Mouse (Mus musculus) neural tube, embryonic 14.5 days (tissue): ENCODE results near the gene Rps6kl1. TPM values are rescaled to one million over a fixed set of nuclear protein-coding genes. Genes with fewer than 3 reads are reported as not detected.

Experiments
- ATAC-seq: fragments of 200-750 bp; cut with Nextera tagmentation; 2 replicates; pipeline ENCODE4 v1.8.0; 2017; ENCODE audit warnings: low read depth, mild to moderate bottlenecking, moderate TSS enrichment, moderate library complexity
- H3K27ac ChIP-seq: fragments of 300-500 bp; sonication (generic); 2 replicates; pipeline ENCODE4 v1.5.1; 2014; ENCODE audit warnings: low read depth, mild to moderate bottlenecking, control low read depth, low read length, moderate library complexity, mixed read lengths
- H3K27me3 ChIP-seq: fragments of 300-500 bp; sonication (generic); 2 replicates; pipeline ENCODE4 v1.6.1; 2014; ENCODE audit warnings: low read length; ENCODE audit not compliant: control insufficient read depth, insufficient read depth
- H3K36me3 ChIP-seq: fragments of 300-500 bp; sonication (generic); 2 replicates; pipeline ENCODE4 v1.6.1; 2014; ENCODE audit warnings: low read length, mixed read lengths; ENCODE audit not compliant: control insufficient read depth, insufficient read depth
- H3K4me1 ChIP-seq: fragments of 300-500 bp; sonication (generic); 2 replicates; pipeline ENCODE4 v1.6.1; 2014; ENCODE audit warnings: low read length; ENCODE audit not compliant: control insufficient read depth, insufficient read depth
- H3K4me2 ChIP-seq: fragments of 300-500 bp; sonication (generic); 2 replicates; pipeline ENCODE4 v1.6.1; 2014; ENCODE audit warnings: mild to moderate bottlenecking, low read depth, low read length, control low read depth
- H3K4me3 ChIP-seq: fragments of 300-500 bp; sonication (generic); 2 replicates; pipeline ENCODE4 v1.5.1; 2014; ENCODE audit warnings: low read depth, low read length, control low read depth, mixed read lengths
- H3K9ac ChIP-seq: fragments of 300-500 bp; sonication (generic); replicated peaks from 2 replicates; pipeline ENCODE4 v1.6.1; 2014; ENCODE audit warnings: low read depth, mild to moderate bottlenecking, control low read depth, low read length, mixed read lengths
- H3K9me3 ChIP-seq: fragments of 300-500 bp; sonication (generic); 2 replicates; pipeline ENCODE4 v1.6.1; 2016; ENCODE audit warnings: low read length; ENCODE audit not compliant: control insufficient read depth
- WGBS: fragments of 180-500 bp; shearing (Covaris S2); extraction: QIAGEN DNeasy Blood & Tissue Kit; methylation state at CpG from one replicate; pipeline ENCODE4 v1.1.7; 2014; 5-methylcytosine and 5-hydroxymethylcytosine counted together
- polyA plus RNA-seq: library from polyadenylated mRNA; unstranded; fragments of >200 nt; fragmentation: Nextera tagmentation; extraction: Ambion mirVana; gene quantifications from 2 replicates; pipeline ENCODE4 v1.2.1, GENCODE M21; 2014

Rps6kl1 gene
- polyA plus RNA-seq, 1 experiment from 2014 or later: 22.1 TPM

DNA sequence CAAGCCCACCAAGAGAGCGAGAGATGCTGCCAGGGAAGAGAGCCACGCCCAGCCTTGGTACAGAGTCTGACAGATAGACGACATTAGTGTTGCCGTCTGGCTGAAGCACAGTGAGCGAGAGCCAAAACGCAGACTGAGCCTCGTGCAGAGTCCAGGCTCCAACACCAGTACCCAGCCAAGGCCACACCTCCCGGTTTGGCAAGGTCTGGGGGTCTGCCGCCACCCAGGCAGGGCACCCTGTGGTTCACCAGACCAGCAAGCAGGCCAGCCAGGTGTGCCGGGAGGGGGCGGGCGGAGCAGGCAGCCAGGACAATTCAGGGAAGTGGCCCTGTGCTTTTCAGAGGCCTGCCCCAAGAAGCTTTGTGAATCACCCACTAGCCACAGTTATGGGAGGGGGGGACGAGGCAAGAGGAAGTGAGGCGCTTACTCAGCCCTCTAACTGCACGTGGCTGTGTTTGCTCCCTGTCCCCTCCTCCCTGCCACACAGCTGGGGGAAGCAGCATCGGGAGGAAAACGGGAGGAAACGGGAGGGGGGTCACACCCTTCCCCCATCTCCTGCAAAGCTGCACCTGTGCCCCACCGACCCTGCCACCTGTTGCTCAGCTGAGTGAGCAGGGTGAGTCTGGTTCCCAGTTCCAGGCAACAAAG, 41.5 kb upstream of the Rps6kl1 start:
- no peak overlapping the region for H3K4me3 ChIP-seq
- no peaks in the 10 kb centered on the region for H3K9me3 ChIP-seq
- H3K4me2 ChIP-seq: no peak overlapping the region
- H3K27me3 ChIP-seq: no peaks in the 10 kb centered on the region
- no peaks in the 10 kb centered on the region for H3K36me3 ChIP-seq
- ATAC-seq: no peak
- H3K27ac ChIP-seq: no peak overlapping the region
- 0 out of 2 replicates have a peak, but pooled peaks cover 4% of the 10 kb centered on the region for H3K4me1 ChIP-seq
- 30% methylated on average over 19 of the region's 19 CpGs for WGBS
- H3K9ac ChIP-seq: no peak overlapping the region

DNA sequence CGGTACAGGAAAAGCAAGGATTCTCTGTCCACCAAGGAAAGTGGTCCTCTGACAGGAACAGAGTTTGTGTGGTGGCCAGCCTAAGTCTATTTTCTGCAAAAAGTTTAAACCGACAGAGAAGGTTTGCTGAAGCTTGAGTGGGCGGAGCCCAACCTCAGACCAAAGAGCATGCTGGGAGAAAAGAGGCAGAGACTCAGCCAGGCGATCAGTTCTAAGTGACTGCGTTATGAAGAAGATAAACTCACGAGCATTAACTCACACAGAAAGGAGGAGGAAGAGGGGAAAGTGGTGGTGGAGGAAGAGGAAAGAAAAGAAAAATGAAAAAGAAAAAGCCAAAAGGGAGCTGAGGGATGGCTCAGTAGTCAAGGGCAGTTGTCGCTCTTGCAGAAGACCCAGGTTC, 39.2 kb upstream of the Rps6kl1 start:
- Histone ChIP-seq H3K4me1 (0 out of 2 replicates have a peak, but pooled peaks cover 4% of the 10 kb centered on the region), H3K27me3 (no peaks in the 10 kb centered on the region), H3K4me2 (no peak overlapping the region), H3K9me3 (no peaks in the 10 kb centered on the region), H3K4me3 (no peak overlapping the region), H3K9ac (no peak overlapping the region), H3K27ac (no peak overlapping the region), H3K36me3 (no peaks in the 10 kb centered on the region)
- ATAC-seq: no peak
- WGBS: 77% methylated on average over 7 of the region's 7 CpGs

DNA sequence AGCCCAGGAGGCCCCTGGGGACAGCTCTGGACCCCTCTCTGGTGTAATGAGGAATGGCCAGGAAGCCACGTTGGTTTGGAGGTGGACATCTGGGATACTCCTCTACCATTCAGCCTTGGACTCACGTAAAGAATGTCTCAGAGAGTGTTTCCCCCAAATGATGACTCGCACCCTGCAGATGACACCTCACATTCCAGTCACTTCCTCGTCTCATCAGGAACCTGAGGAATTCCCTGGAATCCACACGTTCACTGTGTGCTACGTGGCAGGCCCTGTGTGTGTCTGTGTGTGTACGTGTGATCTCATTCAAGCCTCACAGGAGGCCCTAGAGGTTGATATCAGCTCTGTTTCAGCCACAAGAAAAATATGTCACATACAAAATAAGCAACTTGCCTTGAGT, 35.3 kb upstream of the Rps6kl1 start:
- Histone ChIP-seq H3K4me2 (no peak overlapping the region), H3K4me1 (peaks cover 6% of the 10 kb centered on the region; the same call in 1 of the 2 replicates), H3K27me3 (no peaks in the 10 kb centered on the region), H3K9me3 (no peaks in the 10 kb centered on the region), H3K4me3 (no peak overlapping the region), H3K27ac (no peak overlapping the region), H3K36me3 (no peaks in the 10 kb centered on the region), H3K9ac (no peak overlapping the region)
- no peak for ATAC-seq
- WGBS: 78% methylated on average over 7 of the region's 7 CpGs

DNA sequence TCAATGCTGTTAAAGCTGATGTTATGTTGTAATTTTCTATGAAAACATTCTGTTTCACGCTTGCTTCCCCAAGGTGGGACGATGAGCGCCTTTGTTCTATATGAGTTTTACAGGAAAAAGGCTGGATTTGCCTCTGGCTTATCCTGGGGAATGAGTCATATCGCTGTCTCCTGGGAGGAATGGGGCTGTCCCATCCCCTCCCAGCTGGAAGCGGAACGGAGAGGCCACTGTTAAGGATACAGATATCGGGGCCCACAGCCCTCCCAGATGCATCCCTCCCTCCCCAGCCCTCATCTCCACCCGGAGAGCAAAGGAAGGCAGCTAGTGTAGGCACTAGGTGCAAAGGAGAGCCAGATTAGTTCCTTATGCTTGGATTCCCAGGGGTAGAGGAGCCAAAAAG, 34.7 kb upstream of the Rps6kl1 start:
- no peak overlapping the region for H3K9ac ChIP-seq
- no peaks in the 10 kb centered on the region for H3K9me3 ChIP-seq
- no peak overlapping the region for H3K4me2 ChIP-seq
- ATAC-seq: no peak
- no peaks in the 10 kb centered on the region for H3K36me3 ChIP-seq
- no peaks in the 10 kb centered on the region for H3K27me3 ChIP-seq
- H3K4me3 ChIP-seq: no peak overlapping the region
- H3K27ac ChIP-seq: no peak overlapping the region
- 59% methylated on average over 8 of the region's 8 CpGs for WGBS
- H3K4me1 ChIP-seq: peaks cover 6% of the 10 kb centered on the region; the same call in 1 of the 2 replicates

DNA sequence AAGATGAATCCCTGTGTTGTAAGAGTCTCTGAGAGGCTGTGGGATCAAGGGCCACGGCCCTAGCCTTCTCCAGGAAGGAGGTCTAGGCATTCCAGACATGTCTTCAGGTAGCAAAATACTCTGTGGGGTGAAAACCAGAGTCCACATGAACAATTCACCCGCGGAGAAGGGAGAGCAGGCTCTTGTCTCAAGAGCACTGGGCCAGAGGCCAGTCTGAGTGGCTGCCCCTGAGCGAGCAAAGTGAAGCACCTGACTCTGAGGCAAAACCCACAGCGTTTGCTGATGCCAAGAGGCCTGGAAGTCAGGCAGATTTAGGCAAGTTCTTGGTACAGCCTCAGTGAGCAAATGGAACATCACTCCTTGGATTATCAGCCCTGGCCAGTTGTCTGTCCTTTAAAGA, 33.1 kb upstream of the Rps6kl1 start:
- Histone ChIP-seq H3K27me3 (no peaks in the 10 kb centered on the region), H3K9ac (no peak overlapping the region), H3K27ac (no peak overlapping the region), H3K4me2 (no peak overlapping the region), H3K4me3 (no peak overlapping the region), H3K9me3 (no peaks in the 10 kb centered on the region), H3K4me1 (peaks cover 6% of the 10 kb centered on the region; the same call in 1 of the 2 replicates), H3K36me3 (no peaks in the 10 kb centered on the region)
- ATAC-seq: no peak
- 67% methylated on average over 5 of the region's 5 CpGs for WGBS

DNA sequence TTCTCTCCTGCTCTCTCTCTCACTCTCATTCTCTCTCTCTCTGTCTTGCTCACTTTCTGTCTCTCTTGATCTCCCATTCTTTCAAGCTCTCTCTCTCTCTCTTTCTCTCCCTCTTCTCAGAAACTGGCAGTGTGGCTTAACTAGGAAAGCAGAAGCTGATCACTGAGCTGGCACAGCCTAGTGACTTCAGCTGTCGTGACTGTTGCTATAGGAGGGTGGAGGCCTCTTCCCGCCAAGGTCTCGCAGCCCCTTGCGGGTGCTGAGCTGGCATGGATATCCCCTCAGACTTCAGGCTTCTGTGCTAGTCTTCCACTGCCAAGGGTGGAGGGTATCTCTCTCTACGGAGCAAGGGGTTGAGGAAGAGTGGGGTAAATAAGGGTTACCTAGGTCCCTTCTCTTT, 31.8 kb upstream of the Rps6kl1 start:
- no peak overlapping the region for H3K4me2 ChIP-seq
- ATAC-seq: no peak
- WGBS: 63% methylated on average over 5 of the region's 5 CpGs

DNA sequence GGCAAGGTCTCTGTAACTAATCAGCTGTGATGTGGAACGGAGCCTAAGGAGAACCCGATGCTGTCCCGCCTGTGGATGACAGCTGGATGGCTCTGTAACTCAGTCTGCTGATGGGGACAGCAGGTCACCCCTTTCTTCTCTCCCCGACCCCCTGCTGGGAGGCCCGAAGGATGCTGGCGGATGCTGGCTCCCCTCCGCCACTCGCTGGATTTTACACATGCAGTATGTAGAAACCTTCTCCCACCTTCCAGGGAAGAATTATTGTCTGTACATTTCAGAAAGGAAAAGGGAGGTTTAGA, 31.2 kb upstream of the Rps6kl1 start:
- H3K9ac ChIP-seq: no peak overlapping the region

More for the DNA sequence above, 31.8 kb upstream of the Rps6kl1 start:
- H3K9ac ChIP-seq: no peak overlapping the region
- no peak overlapping the region for H3K27ac ChIP-seq
- no peaks in the 10 kb centered on the region for H3K9me3 ChIP-seq
- no peaks in the 10 kb centered on the region for H3K27me3 ChIP-seq
- no peaks in the 10 kb centered on the region for H3K36me3 ChIP-seq
- H3K4me3 ChIP-seq: no peak overlapping the region
- peaks cover 6% of the 10 kb centered on the region; the same call in 1 of the 2 replicates for H3K4me1 ChIP-seq

DNA sequence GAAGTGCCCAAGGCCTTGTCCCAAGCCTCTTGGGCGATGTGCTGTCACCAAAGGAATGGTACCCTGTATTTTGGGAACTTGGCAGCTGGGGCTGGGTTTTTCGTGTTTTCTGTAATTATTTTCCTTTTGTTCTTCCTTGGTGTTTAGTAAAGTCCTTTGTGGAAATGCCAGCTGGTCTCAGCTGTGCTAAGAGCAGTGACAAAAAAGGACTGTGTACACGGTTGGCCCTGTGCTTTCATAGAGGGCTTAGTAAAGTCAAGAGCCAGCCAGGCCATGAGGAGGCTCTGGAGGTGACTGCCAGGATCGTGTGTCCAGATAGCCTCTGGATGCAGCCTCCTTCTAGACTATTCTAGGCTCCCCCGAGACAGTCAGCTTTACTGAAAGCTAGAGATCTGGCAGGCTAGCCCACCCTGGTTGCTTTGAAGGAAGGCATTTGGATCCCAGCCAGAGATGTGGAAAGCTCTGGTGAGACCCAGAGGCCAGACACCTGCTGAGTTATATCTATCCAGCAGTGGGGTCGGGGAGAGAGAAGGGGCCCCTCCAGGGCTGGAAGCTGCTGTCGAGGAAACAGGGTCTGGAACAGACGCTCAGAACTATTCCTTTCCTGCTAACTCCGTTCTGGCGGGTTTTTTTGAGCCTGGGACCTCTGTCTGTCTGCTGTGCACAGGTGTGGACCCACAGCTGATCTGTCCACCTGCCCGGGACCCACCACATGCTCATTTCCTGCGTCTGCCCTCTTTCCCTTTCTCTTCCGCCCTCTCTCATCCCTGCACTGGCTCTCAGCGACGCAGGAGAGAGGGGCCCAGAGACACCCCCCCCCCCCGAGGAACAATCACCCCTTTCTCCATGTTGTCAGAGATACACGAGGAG, 30.6 kb upstream of the Rps6kl1 start:
- peak; percentile 23; the same call in 1 of the 2 replicates for ATAC-seq

More for the DNA sequence above, 31.2 kb upstream of the Rps6kl1 start:
- Histone ChIP-seq H3K27ac (no peak overlapping the region), H3K4me1 (peaks cover 7% of the 10 kb centered on the region; the same call in 1 of the 2 replicates), H3K36me3 (no peaks in the 10 kb centered on the region), H3K27me3 (no peaks in the 10 kb centered on the region), H3K9me3 (no peaks in the 10 kb centered on the region), H3K4me2 (no peak overlapping the region), H3K4me3 (no peak overlapping the region)
- WGBS: 3% methylated on average over 8 of the region's 8 CpGs
- 0 out of 2 replicates have a peak, but pooled peaks have one; percentile 14 for ATAC-seq

DNA sequence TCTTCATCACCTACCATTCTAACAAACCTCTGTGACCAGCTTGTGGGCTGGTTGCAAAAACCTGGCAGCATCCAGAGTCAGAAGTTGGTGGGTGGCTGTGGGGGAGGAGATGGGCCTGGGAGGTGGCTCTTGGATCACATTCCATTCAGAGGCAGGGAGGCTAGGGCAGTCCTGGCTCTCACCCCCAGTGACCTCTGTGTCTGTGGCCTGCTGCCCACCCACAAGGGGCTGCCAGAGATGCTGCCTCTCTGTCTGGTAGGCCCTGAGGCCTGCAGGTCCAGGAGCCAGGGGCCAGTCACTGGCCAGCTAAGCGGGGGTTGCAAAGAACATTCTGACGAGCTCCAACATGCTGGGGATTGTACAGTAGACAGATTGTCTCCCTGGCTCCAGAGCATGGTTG, 27.2 kb upstream of the Rps6kl1 start:
- ATAC-seq: no peak
- no peak overlapping the region for H3K27ac ChIP-seq
- 88% methylated on average over 2 of the region's 2 CpGs for WGBS
- H3K9me3 ChIP-seq: no peaks in the 10 kb centered on the region
- H3K9ac ChIP-seq: no peak overlapping the region
- peaks cover 24% of the 10 kb centered on the region; the same call in 1 of the 2 replicates for H3K4me1 ChIP-seq
- no peak overlapping the region for H3K4me2 ChIP-seq
- no peak overlapping the region for H3K4me3 ChIP-seq
- no peaks in the 10 kb centered on the region for H3K27me3 ChIP-seq
- no peaks in the 10 kb centered on the region for H3K36me3 ChIP-seq

More for the DNA sequence above, 30.6 kb upstream of the Rps6kl1 start:
- peaks cover 12% of the 10 kb centered on the region; the same call in 1 of the 2 replicates for H3K4me1 ChIP-seq
- H3K4me3 ChIP-seq: no peak overlapping the region
- H3K9ac ChIP-seq: no peak overlapping the region
- H3K27ac ChIP-seq: no peak overlapping the region
- H3K36me3 ChIP-seq: no peaks in the 10 kb centered on the region
- WGBS: 20% methylated on average over 17 of the region's 17 CpGs
- H3K9me3 ChIP-seq: no peaks in the 10 kb centered on the region
- H3K27me3 ChIP-seq: no peaks in the 10 kb centered on the region
- H3K4me2 ChIP-seq: no peak overlapping the region
